30 mouse cellular contexts compared by ENCODE assay signal in genomic region chr1:128878291-128878690, GRCm38 (mm10).
DNase-seq lines count a peak whose midpoint lies in the region; ATAC-seq lines count a peak whose summit lies in the region.
"Had no signal": no experiment of that assay in that cellular context is flagged by ENCODE, and none has a peak within 500 bp of the region (broad histone marks: within the 10 kb centered on the region; RNA-seq: fewer than 3 reads in every experiment).

No protein-coding gene starts in this region.

- ATAC-seq in midbrain, embryonic 11.5 days (ENCODE audit: low FRiP score): no peak
- ATAC-seq in midbrain, embryonic 14.5 days (ENCODE audit: low FRiP score, low TSS enrichment): no peak
- ATAC-seq: forebrain, embryonic 14.5 days; intestine, embryonic 16.5 days; liver, embryonic 12.5 days; liver, postnatal 0 days; Patski had no signal

- H3K27me3 ChIP-seq in midbrain, embryonic 11.5 days (ENCODE audit: control insufficient read depth, insufficient read depth, low read length): no peaks in the 10 kb centered on the region
- no peaks in the 10 kb centered on the region for H3K27me3 ChIP-seq in midbrain, embryonic 14.5 days (ENCODE audit: control insufficient read depth, insufficient read depth, low read length)
- H3K27me3 ChIP-seq: hindbrain, embryonic 13.5 days; liver, embryonic 12.5 days; midbrain, embryonic 12.5 days had no signal

- H3K4me3 ChIP-seq in midbrain, embryonic 11.5 days (ENCODE audit: low read depth, low read length): no peak overlapping the region
- no peak overlapping the region for H3K4me3 ChIP-seq in midbrain, embryonic 14.5 days (replicated peaks; ENCODE audit: low read depth, low read length)
- H3K4me3 ChIP-seq: hindbrain, embryonic 13.5 days; liver, embryonic 12.5 days; midbrain, embryonic 12.5 days had no signal

- H3K4me1 ChIP-seq in midbrain, embryonic 11.5 days (ENCODE audit: control insufficient read depth, insufficient read depth, low read length): no peaks in the 10 kb centered on the region
- no peaks in the 10 kb centered on the region for H3K4me1 ChIP-seq in midbrain, embryonic 14.5 days (ENCODE audit: control insufficient read depth, insufficient read depth, low read length)
- H3K4me1 ChIP-seq: hindbrain, embryonic 13.5 days; liver, embryonic 12.5 days; midbrain, embryonic 12.5 days had no signal

- H3K9ac ChIP-seq in midbrain, embryonic 11.5 days (ENCODE audit: low read length): no peak overlapping the region
- H3K9ac ChIP-seq in midbrain, embryonic 14.5 days (replicated peaks; ENCODE audit: low read length): no peak overlapping the region
- H3K9ac ChIP-seq: hindbrain, embryonic 13.5 days; liver, embryonic 12.5 days; liver, postnatal 0 days; midbrain, embryonic 12.5 days had no signal

- no peak overlapping the region for H3K27ac ChIP-seq in midbrain, embryonic 11.5 days (ENCODE audit: low read depth, low read length)
- no peak overlapping the region for H3K27ac ChIP-seq in midbrain, embryonic 14.5 days (replicated peaks; ENCODE audit: low read depth, low read length)
- H3K27ac ChIP-seq: hindbrain, embryonic 13.5 days; kidney, postnatal 0 days; liver, embryonic 12.5 days; midbrain, embryonic 12.5 days had no signal

- no peaks in the 10 kb centered on the region for H3K9me3 ChIP-seq in midbrain, embryonic 11.5 days (ENCODE audit: control insufficient read depth, low read length)
- no peaks in the 10 kb centered on the region for H3K9me3 ChIP-seq in midbrain, embryonic 14.5 days (ENCODE audit: control insufficient read depth, low read length)
- H3K9me3 ChIP-seq: hindbrain, embryonic 13.5 days; liver, embryonic 12.5 days; midbrain, embryonic 12.5 days had no signal

- H3K4me2 ChIP-seq in midbrain, embryonic 11.5 days: no peak overlapping the region
- no peak overlapping the region for H3K4me2 ChIP-seq in midbrain, embryonic 14.5 days (ENCODE audit: low read length)
- H3K4me2 ChIP-seq: heart, embryonic 11.5 days; hindbrain, embryonic 13.5 days; liver, embryonic 12.5 days; midbrain, embryonic 12.5 days had no signal

- H3K36me3 ChIP-seq in midbrain, embryonic 11.5 days (ENCODE audit: control insufficient read depth, insufficient read depth, low read length): no peaks in the 10 kb centered on the region
- H3K36me3 ChIP-seq in midbrain, embryonic 14.5 days (ENCODE audit: control insufficient read depth, insufficient read depth, low read length): no peaks in the 10 kb centered on the region
- H3K36me3 ChIP-seq: hindbrain, embryonic 13.5 days; liver, embryonic 12.5 days; midbrain, embryonic 12.5 days had no signal

- DNase-seq in frontal cortex, postnatal 36 days (ENCODE audit: low spot score in 2 of 2): peak; percentile 36 to 46
- DNase-seq in frontal cortex, postnatal 10 days (ENCODE audit: low spot score in 2 of 2): no peak
- peak; percentile 54 for DNase-seq in layer of hippocampus, adult 9-11 months
- DNase-seq in layer of hippocampus, postnatal 10 days (ENCODE audit: low spot score in 2 of 2): no peak
- peak; percentile 10 for DNase-seq in midbrain, embryonic 11.5 days (ENCODE audit: low spot score, missing footprints)
- DNase-seq in midbrain, embryonic 14.5 days: no peak
- peak; percentile 28 to 36 for DNase-seq in right cerebral cortex, postnatal 36 days (ENCODE audit: low spot score in 2 of 2)
- DNase-seq in retina, postnatal 1 day: no peak
- DNase-seq: adrenal gland, postnatal 10 days; cerebellum, adult 11 months; cerebellum, adult 9-10 months; cerebellum, postnatal 36 days; gastrocnemius, postnatal 25 days; heart, adult 18-20 months; heart, postnatal 4 days; kidney, adult 8-10 months; kidney, postnatal 4 days; liver, postnatal 0 days; lung, postnatal 36 days; spleen, adult 18-20 months; thymus, adult 18-20 months; thymus, postnatal 25 days had no signal

Comparison
In these comparisons a context has a peak if more than half of its experiments do, and no peak if none do; other contexts are left out.
1. DNase-seq: peak in frontal cortex, postnatal 36 days (2 of 2), layer of hippocampus, adult 9-11 months (single experiment), midbrain, embryonic 11.5 days (single experiment) and right cerebral cortex, postnatal 36 days (2 of 2); none in frontal cortex, postnatal 10 days (0 of 2), layer of hippocampus, postnatal 10 days (0 of 2), midbrain, embryonic 14.5 days (single experiment) and retina, postnatal 1 day (single experiment).